Mouse (Mus musculus) heart, postnatal 0 days (tissue): ENCODE results near the gene BC035044.

ENCODE experiments used
- CTCF ChIP-seq: IDR thresholded peaks from 2 replicates; pipeline ENCODE4 v1.5.1; 2016; ENCODE audit warnings: antibody characterized with exemption, control low read depth, low read depth
- EP300 ChIP-seq: IDR thresholded peaks from 2 replicates; pipeline ENCODE4 v1.6.1; 2016; ENCODE audit warnings: antibody characterized with exemption, low read depth

DNA sequence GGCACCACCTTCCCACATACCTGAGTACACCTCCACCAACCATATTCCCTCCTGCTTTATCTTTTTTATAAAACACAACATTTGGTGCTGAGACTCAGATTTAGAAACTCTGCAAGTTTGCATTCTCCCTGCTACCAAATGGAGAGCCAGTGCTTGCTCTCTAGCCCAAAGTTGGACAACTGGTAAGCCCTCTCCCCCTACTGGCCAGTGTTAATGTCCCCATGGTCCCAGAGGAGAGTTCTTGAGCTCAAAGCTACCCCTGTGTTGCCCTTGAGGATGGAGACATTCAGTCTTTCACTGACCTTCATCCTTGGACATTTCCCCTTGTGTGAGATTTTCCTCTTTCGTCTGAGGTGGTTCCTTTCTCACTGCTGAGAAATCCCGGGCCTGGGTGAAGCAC lies 9.1 kb upstream of the BC035044 start:
- no peak for TF ChIP-seq CTCF
- no peak for TF ChIP-seq EP300
